Mouse (Mus musculus): Measurements from ENCODE around the gene Atf7. TPM values are rescaled to one million over a fixed set of nuclear protein-coding genes. Genes with fewer than 3 reads are reported as not detected.
A peak's percentile ranks its signal among the peaks of the same experiment; 100 is the strongest.

Gene Atf7
- total RNA-seq, 2 experiments from 2014 or later = 60.2 to 62.5 TPM

DNA sequence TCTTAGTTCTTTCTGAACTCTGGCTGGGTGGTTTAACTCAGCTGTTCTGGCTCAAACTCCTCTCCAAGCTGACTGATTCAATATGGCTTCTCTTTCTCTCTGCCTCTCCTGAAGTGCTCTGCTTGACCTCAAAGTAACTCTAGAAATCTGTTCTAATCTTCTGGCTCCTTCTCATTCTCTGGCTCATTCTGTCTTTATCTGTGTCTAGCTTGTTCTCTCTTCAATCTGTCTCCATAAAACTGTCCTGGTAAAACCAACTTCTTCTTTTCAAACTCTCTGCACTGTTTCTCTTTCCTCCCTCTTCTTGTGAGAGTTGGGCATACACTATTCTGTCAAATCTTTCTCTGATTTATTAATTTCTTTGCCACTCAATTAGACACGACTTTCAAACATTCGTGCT is 57.4 kb downstream of the Atf7 start:
- no peak overlapping the region for H3K27ac ChIP-seq
- no peak for DNase-seq
- no peak for TF ChIP-seq CTCF (IDR thresholded peaks at IDR 0.05)
- intact Hi-C loops (cut with DNase I) = no loop called here
- no peak overlapping the region for H3K4me3 ChIP-seq

DNA sequence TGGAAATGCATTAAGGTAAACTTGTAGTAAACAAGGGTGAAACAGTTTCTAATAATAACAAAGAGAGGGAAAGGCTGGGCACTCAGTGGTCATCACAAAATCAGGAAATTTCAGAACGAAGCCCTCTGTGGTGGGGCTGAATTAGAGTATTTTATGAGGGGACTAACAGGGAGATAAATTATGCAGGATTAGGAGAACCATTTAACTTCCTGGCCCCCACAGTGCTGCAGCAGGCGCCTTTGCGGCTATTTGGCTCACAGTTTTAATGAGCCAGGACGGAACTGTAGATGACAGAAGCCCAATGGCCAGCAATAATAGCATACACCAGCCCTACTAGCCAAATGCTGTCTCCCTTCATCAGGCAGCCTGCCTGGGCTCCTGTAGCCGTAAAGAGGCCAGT is 61.6 kb downstream of the Atf7 start:
- Histone ChIP-seq H3K4me3 (no peak overlapping the region), H3K27ac (no peak overlapping the region)
- intact Hi-C loops (cut with DNase I) = no loop called here
- no peak for DNase-seq
- no peak for TF ChIP-seq CTCF (IDR thresholded peaks at IDR 0.05)

DNA sequence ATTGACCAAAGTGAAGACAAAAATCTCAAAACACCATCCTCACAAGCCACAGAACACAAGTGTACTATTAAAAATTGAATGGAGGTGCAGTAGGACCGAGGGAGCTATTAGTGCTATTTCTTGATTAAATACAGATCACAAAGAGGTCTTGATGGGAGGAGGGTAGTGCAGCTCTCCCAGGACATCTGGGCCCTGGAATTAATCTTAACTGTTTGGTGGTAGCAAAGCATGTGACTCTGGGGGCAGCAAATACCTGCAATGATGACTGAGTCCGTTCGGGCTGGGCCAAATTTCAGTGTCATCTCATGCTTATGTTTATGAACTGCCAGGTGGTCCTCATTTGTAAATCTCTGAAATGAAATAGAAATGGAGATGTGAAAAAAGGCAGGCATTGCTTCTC is 62.2 kb downstream of the Atf7 start:
- no peak overlapping the region for H3K4me3 ChIP-seq
- H3K27ac ChIP-seq = no peak overlapping the region
- no peak for TF ChIP-seq CTCF (IDR thresholded peaks at IDR 0.05)
- no peak for DNase-seq
- intact Hi-C loops (cut with DNase I) = no loop called here

DNA sequence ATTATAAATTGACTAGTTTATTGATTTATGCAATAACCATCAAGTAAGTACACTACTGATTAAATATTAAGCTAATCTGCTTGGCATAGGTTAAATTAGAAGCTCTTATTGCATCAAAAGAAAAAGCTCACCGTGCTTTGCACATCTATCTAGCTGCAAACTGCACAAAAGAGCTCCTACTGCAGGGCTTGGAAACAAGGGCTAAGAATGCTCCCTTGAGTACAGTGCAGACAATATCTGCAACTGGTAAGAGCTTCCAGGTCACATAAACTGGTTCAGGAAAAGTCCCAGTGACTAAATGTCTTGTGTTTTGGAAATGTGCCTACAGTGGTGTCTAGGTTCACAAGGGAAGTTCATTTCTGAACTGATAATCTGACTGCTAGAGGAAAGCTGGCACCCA is 62.8 kb downstream of the Atf7 start:
- no peak for TF ChIP-seq CTCF (IDR thresholded peaks at IDR 0.05)
- DNase-seq = no peak
- no peak overlapping the region for H3K4me3 ChIP-seq
- no peak overlapping the region for H3K27ac ChIP-seq
- intact Hi-C loops (cut with DNase I) = no loop called here

- TF ChIP-seq CTCF (IDR thresholded peaks at IDR 0.05) = peak; percentile 46
- Histone ChIP-seq H3K4me3 (no peak overlapping the region), H3K27ac (no peak overlapping the region)
- intact Hi-C loops (cut with DNase I) = no loop called here
- DNase-seq = no peak
Measured at GRCm38 (mm10) chr15:102557580-102557979, 67.7 kb downstream of the Atf7 start.

- no peak for DNase-seq
- intact Hi-C loops (cut with DNase I) = no loop called here
- TF ChIP-seq CTCF (IDR thresholded peaks at IDR 0.05) = no peak
Measured at GRCm38 (mm10) chr15:102555581-102555980, 69.7 kb downstream of the Atf7 start.

GRCm38 (mm10) chr15:102552599-102552998 is 72.7 kb downstream of the Atf7 start:
- intact Hi-C loops (cut with DNase I) = loop anchor here (5.0 kb wide), 1 partner anchor 115 kb away; no protein-coding TSS in a partner anchor
- no peak for DNase-seq
- Histone ChIP-seq H3K27ac (no peak overlapping the region), H3K4me3 (no peak overlapping the region)
- no peak for TF ChIP-seq CTCF (IDR thresholded peaks at IDR 0.05)

More at GRCm38 (mm10) chr15:102555581-102555980, 69.7 kb downstream of the Atf7 start:
- H3K4me3 ChIP-seq = no peak overlapping the region
- no peak overlapping the region for H3K27ac ChIP-seq

DNA sequence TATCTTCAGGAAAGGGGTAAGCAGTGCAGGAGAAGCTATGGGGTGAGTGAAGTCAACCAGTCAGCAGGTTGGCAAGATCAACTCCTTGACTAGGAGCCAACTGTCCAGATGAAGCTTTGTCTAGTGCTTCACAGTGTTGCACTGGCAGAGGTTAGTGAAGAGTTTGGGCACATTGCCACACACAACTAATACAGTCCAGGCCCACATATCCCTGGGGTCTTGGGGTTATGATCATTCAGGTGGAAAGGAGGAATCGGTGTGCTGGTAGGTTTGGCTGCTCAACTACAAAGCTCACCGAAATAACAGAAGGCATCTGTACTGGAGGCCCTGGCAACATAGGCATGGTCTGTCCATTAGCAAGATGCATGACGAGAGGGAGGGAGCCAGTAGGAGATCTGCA is 77.8 kb downstream of the Atf7 start:
- intact Hi-C loops (cut with DNase I) = no loop called here
- Histone ChIP-seq H3K27ac (peak overlapping the region; percentile 38; the same call in 1 of the 2 replicates), H3K4me3 (no peak overlapping the region)
- DNase-seq = no peak
- TF ChIP-seq CTCF (IDR thresholded peaks at IDR 0.05) = no peak

DNA sequence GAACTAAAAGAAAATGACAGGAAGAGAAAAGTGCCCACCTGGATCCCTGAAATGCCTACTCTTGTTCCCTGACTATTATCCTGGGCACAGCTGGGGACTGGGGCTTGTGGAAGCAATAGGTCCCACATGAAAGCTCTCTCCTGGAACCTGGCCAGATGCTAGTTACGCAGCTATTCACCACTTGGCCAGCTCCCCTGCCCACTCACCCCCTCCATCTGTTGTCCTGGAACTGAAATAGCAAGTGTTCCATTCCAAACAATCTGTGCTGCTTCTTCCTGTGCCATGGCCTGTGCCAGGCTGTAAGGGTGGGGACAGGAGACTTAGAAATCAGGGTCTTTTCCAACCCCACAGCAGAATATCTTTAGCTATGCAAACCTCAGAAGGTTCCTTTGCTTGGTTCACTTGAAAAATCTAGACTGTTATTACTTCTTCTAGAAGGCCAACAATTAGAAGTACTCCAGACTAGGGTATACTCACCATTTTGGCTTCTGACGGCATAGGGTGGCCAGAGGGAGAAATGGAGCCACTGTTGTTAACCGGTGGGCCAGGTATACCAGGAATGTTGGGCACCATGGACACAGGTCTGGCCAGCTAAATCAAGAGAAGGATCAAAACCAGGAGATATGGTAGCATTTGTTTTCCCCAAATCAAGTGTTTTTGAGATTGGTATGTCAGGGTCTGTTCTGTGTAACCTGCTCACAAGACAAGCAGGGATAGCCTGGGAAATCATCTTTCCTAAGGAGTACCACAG is 78.4 kb downstream of the Atf7 start:
- Histone ChIP-seq H3K4me3 (no peak overlapping the region), H3K27ac (peak overlapping the region; percentile 38)
- intact Hi-C loops (cut with DNase I) = no loop called here
- TF ChIP-seq CTCF (IDR thresholded peaks at IDR 0.05) = no peak
- peak; percentile 63 for DNase-seq

- Histone ChIP-seq H3K27ac (peak overlapping the region; percentile 38), H3K4me3 (no peak overlapping the region)
- DNase-seq = no peak
- intact Hi-C loops (cut with DNase I) = no loop called here
- no peak for TF ChIP-seq CTCF (IDR thresholded peaks at IDR 0.05)
Measured at GRCm38 (mm10) chr15:102546246-102546645, 79.0 kb downstream of the Atf7 start.

- H3K27ac ChIP-seq = no peak overlapping the region
- no peak for DNase-seq
- no peak overlapping the region for H3K4me3 ChIP-seq
- TF ChIP-seq CTCF (IDR thresholded peaks at IDR 0.05) = no peak
- intact Hi-C loops (cut with DNase I) = no loop called here
Measured at GRCm38 (mm10) chr15:102544801-102545200, 80.5 kb downstream of the Atf7 start.

GRCm38 (mm10) chr15:102533926-102534325 is 91.3 kb downstream of the Atf7 start:
- H3K27ac ChIP-seq = no peak overlapping the region
- no peak overlapping the region for H3K4me3 ChIP-seq
- TF ChIP-seq CTCF (IDR thresholded peaks at IDR 0.05) = no peak
- intact Hi-C loops (cut with DNase I) = no loop called here
- no peak for DNase-seq

GRCm38 (mm10) chr15:102532106-102532900 is 93.0 kb downstream of the Atf7 start:
- intact Hi-C loops (cut with DNase I) = no loop called here
- TF ChIP-seq CTCF (IDR thresholded peaks at IDR 0.05) = no peak
- no peak overlapping the region for H3K4me3 ChIP-seq
- no peak for DNase-seq
- H3K27ac ChIP-seq = no peak overlapping the region

Measured in gastrocnemius, adult 2 months (tissue).